Mouse (Mus musculus) forebrain, embryonic 12.5 days (tissue): Measurements from ENCODE around the gene Palld. TPM values are rescaled to one million over a fixed set of nuclear protein-coding genes. Genes with fewer than 3 reads are reported as not detected.
A peak's percentile ranks its signal among the peaks of the same experiment; 100 is the strongest.

Experiments used
- ATAC-seq: fragments of 200-750 bp; cut with Nextera tagmentation; 2 replicates; pipeline ENCODE4 v1.8.0; 2017; ENCODE audit warnings: moderate TSS enrichment; ENCODE audit not compliant: low FRiP score
- H3K27ac ChIP-seq: fragments of 300-500 bp; sonication (generic); 2 replicates; pipeline ENCODE4 v1.5.1; 2016; ENCODE audit warnings: mild to moderate bottlenecking
- H3K27me3 ChIP-seq: fragments of 300-500 bp; sonication (generic); 2 replicates; pipeline ENCODE4 v1.6.1; 2016; ENCODE audit warnings: mild to moderate bottlenecking
- H3K36me3 ChIP-seq: fragments of 300-500 bp; sonication (generic); replicated peaks from 2 replicates; pipeline ENCODE4 v1.6.1; 2016; ENCODE audit warnings: mild to moderate bottlenecking
- H3K4me1 ChIP-seq: fragments of 300-500 bp; sonication (generic); 2 replicates; pipeline ENCODE4 v1.6.1; 2016
- H3K4me2 ChIP-seq: fragments of 300-500 bp; sonication (generic); 2 replicates; pipeline ENCODE4 v1.6.1; 2016; ENCODE audit warnings: mild to moderate bottlenecking, moderate library complexity
- H3K4me3 ChIP-seq: fragments of 300-500 bp; sonication (generic); replicated peaks from 2 replicates; pipeline ENCODE4 v1.5.1; 2016; ENCODE audit warnings: mild to moderate bottlenecking
- H3K9ac ChIP-seq: fragments of 300-500 bp; sonication (generic); 2 replicates; pipeline ENCODE4 v1.6.1; 2016; ENCODE audit warnings: mild to moderate bottlenecking
- H3K9me3 ChIP-seq: fragments of 300-500 bp; sonication (generic); 2 replicates; pipeline ENCODE4 v1.6.1; 2016
- WGBS: fragments of 180-500 bp; shearing (Covaris S2); methylation state at CpG from one replicate; pipeline ENCODE4 v1.1.7; 2016; 5-methylcytosine and 5-hydroxymethylcytosine counted together
- polyA plus RNA-seq: library from polyadenylated mRNA; unstranded; fragments of >200 nt; fragmentation: Nextera tagmentation; extraction: Ambion mirVana; gene quantifications from 2 replicates; pipeline ENCODE4 v1.2.1, GENCODE M21; 2016

Gene Palld
- polyA plus RNA-seq, 1 experiment from 2014 or later: 56.0 TPM

DNA sequence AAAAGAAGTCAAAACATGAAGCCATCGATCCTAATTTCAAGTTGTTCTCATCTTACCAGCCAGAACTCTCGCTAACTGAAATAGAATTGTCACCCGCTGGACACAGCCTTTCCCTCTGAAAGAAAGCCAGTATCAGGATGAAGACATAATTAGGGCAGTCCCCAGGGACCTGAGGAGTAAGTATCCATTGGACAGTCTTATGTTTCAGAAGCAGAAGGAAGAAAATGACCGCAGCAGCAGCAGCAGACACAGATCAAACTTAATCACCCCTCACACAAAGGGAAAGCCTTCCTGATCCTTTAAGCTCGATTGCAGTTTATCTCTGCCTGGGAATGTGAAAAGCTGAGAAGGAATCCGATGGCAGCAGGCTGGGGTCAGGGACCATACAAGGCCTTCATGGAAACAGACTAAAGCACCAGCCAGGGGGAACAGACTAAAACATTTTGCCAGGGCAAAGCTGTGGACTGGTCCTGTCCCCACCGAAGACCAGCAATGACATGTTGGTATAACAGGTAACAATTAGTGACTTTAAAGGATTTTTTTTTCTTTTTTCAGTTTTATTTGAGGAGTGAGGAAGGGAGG is 53.8 kb downstream of the Palld start:
- H3K9me3 ChIP-seq: no peaks in the 10 kb centered on the region
- H3K27me3 ChIP-seq: no peaks in the 10 kb centered on the region
- H3K4me3 ChIP-seq: no peak overlapping the region
- no peak overlapping the region for H3K9ac ChIP-seq
- 0 out of 2 replicates have a peak, but pooled peaks cover 2% of the 10 kb centered on the region for H3K4me1 ChIP-seq
- ATAC-seq: 0 out of 2 replicates have a peak, but pooled peaks have one; percentile 20
- H3K4me2 ChIP-seq: no peak overlapping the region
- no peak overlapping the region for H3K27ac ChIP-seq
- H3K36me3 ChIP-seq: no peaks in the 10 kb centered on the region
- whole genome bisulfite sequencing: 20% methylated on average over 7 of the region's 7 CpGs

DNA sequence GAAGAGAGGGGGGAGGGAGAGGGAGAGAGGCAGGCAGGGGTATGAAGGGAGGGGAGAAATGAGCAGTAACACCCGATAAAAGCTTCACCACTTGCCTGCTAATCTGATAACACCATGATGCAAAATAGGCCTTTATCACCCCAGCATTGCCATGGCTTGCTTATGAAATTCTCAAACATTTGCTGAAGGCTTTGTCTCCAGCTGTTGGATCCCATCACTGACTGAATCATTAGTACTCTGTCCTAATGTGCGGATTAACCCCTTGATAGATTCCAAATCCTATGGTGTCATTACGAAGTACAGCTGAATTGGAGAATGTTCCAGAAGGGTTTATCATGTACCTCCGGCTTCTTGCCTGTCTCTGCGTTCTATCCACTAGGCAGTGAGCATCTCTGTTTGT is 55.0 kb downstream of the Palld start:
- no peaks in the 10 kb centered on the region for H3K9me3 ChIP-seq
- WGBS: 81% methylated on average over 5 of the region's 5 CpGs
- H3K4me3 ChIP-seq: no peak overlapping the region
- no peaks in the 10 kb centered on the region for H3K27me3 ChIP-seq
- 0 out of 2 replicates have a peak, but pooled peaks cover 2% of the 10 kb centered on the region for H3K4me1 ChIP-seq
- H3K27ac ChIP-seq: no peak overlapping the region
- no peaks in the 10 kb centered on the region for H3K36me3 ChIP-seq
- no peak overlapping the region for H3K9ac ChIP-seq
- no peak overlapping the region for H3K4me2 ChIP-seq
- no peak for ATAC-seq

DNA sequence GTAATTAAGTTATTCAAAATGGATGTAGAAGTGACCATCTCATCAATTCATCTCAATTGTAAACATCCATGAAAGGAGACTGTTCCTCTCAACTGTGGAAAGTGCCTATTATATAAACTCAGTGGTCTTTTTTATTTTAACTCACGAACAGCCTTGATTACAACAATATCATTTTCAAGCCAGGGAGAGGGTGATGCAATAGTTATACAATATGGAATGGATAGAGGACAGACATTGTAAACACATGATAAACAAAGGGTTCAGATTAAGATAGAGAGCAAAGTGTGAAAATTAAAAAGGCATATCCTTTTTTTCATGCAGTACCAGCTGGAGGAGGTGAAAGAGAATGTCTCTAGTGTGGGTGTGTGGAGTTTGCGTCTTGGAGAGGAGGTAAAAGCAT is 57.5 kb downstream of the Palld start:
- 0 out of 2 replicates have a peak, but pooled peaks cover 2% of the 10 kb centered on the region for H3K4me1 ChIP-seq
- no peak overlapping the region for H3K9ac ChIP-seq
- WGBS: 65% methylated on average over 2 of the region's 2 CpGs
- H3K9me3 ChIP-seq: no peaks in the 10 kb centered on the region
- no peak overlapping the region for H3K4me2 ChIP-seq
- no peak overlapping the region for H3K27ac ChIP-seq
- no peaks in the 10 kb centered on the region for H3K27me3 ChIP-seq
- no peak overlapping the region for H3K4me3 ChIP-seq
- no peaks in the 10 kb centered on the region for H3K36me3 ChIP-seq
- ATAC-seq: no peak

DNA sequence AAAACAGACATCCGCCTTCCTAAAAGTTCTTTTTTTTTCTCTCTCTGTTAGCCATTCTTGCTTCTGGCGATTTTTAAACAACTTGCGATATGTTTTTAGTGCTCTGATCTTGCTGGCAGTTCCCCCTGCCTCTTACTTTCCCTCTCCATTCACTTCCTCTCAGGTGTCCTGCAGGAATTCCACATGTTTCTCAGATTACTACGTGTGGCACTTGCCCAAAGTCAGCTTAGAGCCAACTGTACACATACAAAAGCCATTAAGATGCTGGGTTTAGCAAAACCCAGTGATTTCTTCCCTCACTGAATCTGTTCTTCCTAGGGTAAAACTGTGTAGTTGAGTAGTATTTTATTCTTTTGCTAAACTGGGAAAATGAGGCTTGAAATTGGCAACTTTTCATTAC is 57.9 kb downstream of the Palld start:
- H3K27ac ChIP-seq: no peak overlapping the region
- H3K9ac ChIP-seq: no peak overlapping the region
- no peak overlapping the region for H3K4me2 ChIP-seq
- H3K4me1 ChIP-seq: 0 out of 2 replicates have a peak, but pooled peaks cover 2% of the 10 kb centered on the region
- H3K36me3 ChIP-seq: no peaks in the 10 kb centered on the region
- H3K27me3 ChIP-seq: no peaks in the 10 kb centered on the region
- ATAC-seq: no peak
- 72% methylated on average over 4 of the region's 4 CpGs for WGBS
- H3K9me3 ChIP-seq: no peaks in the 10 kb centered on the region
- H3K4me3 ChIP-seq: no peak overlapping the region

DNA sequence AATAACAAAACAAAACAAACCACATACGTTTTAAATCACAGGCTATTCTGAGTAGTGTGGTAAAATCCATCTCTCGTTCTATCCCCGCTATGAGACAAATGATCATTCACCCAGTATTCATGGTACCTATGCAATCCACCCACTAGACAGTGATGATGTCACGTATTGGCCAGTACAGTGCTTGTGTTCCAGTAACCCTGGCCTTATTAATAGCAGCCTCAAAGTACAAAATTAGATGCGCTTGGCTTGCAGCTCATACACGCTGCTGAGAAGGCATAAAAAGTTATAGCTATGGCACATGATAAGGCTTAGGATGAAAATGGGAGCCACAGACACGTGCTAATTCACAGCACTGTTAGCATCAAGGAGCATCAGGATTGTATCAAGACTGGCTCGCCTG is 58.7 kb downstream of the Palld start:
- Histone ChIP-seq H3K36me3 (no peaks in the 10 kb centered on the region), H3K9ac (no peak overlapping the region), H3K4me1 (0 out of 2 replicates have a peak, but pooled peaks cover 2% of the 10 kb centered on the region), H3K27me3 (no peaks in the 10 kb centered on the region), H3K27ac (no peak overlapping the region), H3K4me3 (no peak overlapping the region), H3K4me2 (no peak overlapping the region), H3K9me3 (no peaks in the 10 kb centered on the region)
- ATAC-seq: no peak
- WGBS: 83% methylated on average over 8 of the region's 8 CpGs

DNA sequence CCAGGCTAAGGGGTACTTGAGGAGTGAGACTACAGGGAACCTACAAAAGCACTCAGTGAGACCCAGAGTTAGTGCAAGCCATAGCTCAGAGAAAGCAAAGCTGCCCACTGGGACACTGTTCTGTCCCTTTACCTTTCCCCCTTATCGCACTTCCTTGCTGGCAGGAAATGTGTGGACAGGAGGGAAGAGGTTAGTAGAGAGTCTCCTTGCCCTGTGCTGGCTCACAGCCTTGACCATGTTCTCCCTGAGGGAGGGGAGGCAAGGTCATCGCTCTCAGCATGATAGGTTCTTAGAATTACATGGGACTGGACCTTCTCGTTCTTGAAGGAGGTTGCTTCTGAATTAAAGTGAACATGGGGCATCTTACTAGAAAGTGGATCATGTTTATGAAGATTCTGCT is 69.3 kb downstream of the Palld start:
- Histone ChIP-seq H3K9me3 (no peaks in the 10 kb centered on the region), H3K36me3 (no peaks in the 10 kb centered on the region)

DNA sequence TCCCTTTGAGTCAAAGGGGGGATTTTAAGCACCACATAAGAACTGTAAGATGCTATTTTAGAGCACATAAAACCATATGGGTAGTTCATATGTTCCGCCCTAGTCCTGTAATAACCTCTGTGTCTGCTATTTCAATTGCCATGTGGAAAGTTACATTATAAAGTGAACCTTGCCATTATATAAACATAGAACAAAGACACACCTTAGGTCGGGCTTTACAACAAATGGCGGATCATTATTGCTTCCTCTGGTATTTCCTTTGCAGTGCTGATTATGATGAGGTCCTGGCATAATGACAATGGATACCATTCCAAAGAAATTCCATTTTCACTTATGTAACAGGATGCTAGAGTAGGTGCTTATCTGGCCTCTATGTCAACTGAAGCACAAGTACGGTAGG is 70.5 kb downstream of the Palld start:
- WGBS: 85% methylated on average over 4 of the region's 4 CpGs
- Histone ChIP-seq H3K9me3 (no peaks in the 10 kb centered on the region), H3K4me2 (no peak overlapping the region), H3K27me3 (no peaks in the 10 kb centered on the region), H3K9ac (no peak overlapping the region), H3K4me1 (no peaks in the 10 kb centered on the region), H3K27ac (no peak overlapping the region), H3K4me3 (no peak overlapping the region), H3K36me3 (no peaks in the 10 kb centered on the region)
- no peak for ATAC-seq

More for the DNA sequence above, 69.3 kb downstream of the Palld start:
- H3K4me2 ChIP-seq: no peak overlapping the region
- ATAC-seq: no peak
- no peak overlapping the region for H3K27ac ChIP-seq
- no peak overlapping the region for H3K9ac ChIP-seq
- no peak overlapping the region for H3K4me3 ChIP-seq
- 78% methylated on average over 3 of the region's 3 CpGs for WGBS
- no peaks in the 10 kb centered on the region for H3K27me3 ChIP-seq
- H3K4me1 ChIP-seq: no peaks in the 10 kb centered on the region

DNA sequence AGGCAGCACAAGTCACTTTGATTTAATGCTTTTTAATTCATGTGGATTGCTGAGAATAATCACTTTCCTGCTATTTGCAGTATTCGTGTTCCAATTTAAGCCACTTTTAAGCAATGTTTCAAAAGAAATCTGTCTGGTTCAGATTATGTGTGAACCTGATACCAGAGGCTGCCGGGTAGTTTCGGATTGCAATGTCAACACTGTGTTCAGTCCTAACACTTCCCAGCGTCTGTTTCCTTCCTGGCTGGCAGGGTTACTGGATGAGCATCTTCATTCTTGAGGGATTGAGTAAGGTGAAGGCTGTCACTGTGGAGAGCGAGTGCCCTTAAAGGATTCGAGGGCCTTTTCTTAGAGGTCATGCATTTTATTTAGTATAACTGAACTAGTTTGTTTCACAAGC is 71.7 kb downstream of the Palld start:
- Histone ChIP-seq H3K27ac (no peak overlapping the region), H3K9me3 (no peaks in the 10 kb centered on the region), H3K4me2 (no peak overlapping the region), H3K9ac (no peak overlapping the region), H3K36me3 (no peaks in the 10 kb centered on the region), H3K4me1 (no peaks in the 10 kb centered on the region), H3K27me3 (no peaks in the 10 kb centered on the region), H3K4me3 (no peak overlapping the region)
- WGBS: 74% methylated on average over 6 of the region's 6 CpGs
- no peak for ATAC-seq

DNA sequence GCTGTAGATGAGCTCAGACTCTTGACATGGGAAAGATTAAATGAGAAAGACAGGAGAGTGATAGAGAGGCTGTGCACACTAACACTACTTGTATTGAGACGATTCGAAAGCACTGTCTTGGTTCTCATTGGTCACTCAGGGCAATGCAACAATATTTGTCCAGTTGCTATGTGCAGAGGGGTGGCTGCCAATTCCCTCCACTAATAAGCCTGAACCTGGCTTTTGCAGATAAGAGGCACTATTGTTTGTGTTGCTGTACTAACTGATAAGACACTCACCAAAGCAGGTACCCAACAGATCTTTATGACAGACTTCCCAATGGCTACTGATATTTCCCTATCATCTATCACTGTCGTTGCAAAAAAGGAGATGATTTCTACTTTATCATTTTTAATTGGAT is 77.9 kb downstream of the Palld start:
- WGBS: 86% methylated on average over 3 of the region's 3 CpGs
- no peak for ATAC-seq
- H3K9ac ChIP-seq: no peak overlapping the region

DNA sequence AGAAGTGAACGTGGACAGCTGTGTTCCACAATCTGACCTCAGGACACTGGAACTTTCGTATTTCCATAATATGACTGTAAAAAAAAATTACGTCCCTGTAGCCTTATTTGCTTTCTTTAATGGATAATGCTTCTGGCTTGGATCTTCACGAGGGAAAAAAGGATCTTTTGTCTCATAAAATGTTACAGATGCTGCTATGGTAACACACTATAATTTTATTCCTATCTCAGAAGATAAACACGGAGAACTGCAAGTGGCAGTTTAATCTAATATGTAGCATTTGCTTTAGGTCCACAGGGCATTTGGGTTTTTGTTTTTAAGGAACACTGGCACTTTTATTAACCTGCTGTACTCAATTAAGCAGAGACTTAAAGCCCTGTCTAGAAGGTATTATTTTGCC is 79.3 kb downstream of the Palld start:
- no peak for ATAC-seq
- Histone ChIP-seq H3K4me3 (no peak overlapping the region), H3K27ac (no peak overlapping the region), H3K9ac (no peak overlapping the region), H3K36me3 (no peaks in the 10 kb centered on the region), H3K9me3 (no peaks in the 10 kb centered on the region), H3K27me3 (no peaks in the 10 kb centered on the region), H3K4me1 (no peaks in the 10 kb centered on the region), H3K4me2 (no peak overlapping the region)
- 64% methylated on average over 5 of the region's 5 CpGs for WGBS

More for the DNA sequence above, 77.9 kb downstream of the Palld start:
- H3K36me3 ChIP-seq: no peaks in the 10 kb centered on the region
- no peak overlapping the region for H3K27ac ChIP-seq
- H3K4me1 ChIP-seq: no peaks in the 10 kb centered on the region
- no peak overlapping the region for H3K4me3 ChIP-seq
- H3K9me3 ChIP-seq: no peaks in the 10 kb centered on the region
- H3K4me2 ChIP-seq: no peak overlapping the region
- H3K27me3 ChIP-seq: no peaks in the 10 kb centered on the region

DNA sequence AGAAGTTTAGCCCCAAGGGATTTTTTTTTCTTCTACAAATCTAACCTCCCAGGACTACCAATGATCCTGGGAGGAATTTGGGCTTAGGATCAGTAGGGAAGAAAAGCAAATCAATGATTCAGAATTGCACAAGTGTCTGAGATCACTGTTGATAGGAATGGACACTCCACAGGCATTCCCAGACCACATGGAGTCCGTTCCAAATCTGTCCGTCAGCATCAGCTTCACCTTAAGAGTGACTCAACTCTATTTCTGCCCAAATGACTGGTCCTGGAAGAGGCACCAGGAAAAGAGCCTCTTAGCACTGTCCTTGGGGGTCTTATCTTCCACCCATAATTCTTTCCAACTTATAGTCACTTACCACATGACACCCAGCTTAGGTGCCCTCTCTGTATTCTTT is 98.7 kb downstream of the Palld start:
- no peaks in the 10 kb centered on the region for H3K9me3 ChIP-seq
- WGBS: 95% methylated on average over 2 of the region's 2 CpGs
- no peak overlapping the region for H3K9ac ChIP-seq
- no peak overlapping the region for H3K27ac ChIP-seq
- H3K27me3 ChIP-seq: no peaks in the 10 kb centered on the region
- no peak for ATAC-seq
- no peak overlapping the region for H3K4me3 ChIP-seq
- H3K36me3 ChIP-seq: no peaks in the 10 kb centered on the region
- H3K4me1 ChIP-seq: no peaks in the 10 kb centered on the region
- H3K4me2 ChIP-seq: no peak overlapping the region

DNA sequence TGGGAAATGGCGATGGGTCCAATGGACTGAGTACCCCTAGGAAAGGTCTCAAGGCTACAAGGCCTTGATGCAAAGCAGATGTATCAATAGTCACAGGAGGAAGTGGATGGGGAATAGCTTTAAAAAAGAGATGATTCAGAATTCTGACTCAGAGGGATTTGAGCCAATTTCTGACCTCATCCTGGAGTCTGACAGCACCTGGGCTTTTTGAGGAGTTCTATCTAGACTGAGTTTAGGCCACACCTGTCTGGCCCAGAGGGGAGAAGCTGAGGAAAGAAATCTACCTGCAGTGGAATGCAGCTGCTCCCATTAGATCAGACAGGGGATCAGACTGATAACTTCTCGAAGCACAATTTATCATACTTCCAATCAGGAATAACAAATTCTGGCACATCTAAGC is 99.7 kb downstream of the Palld start:
- Histone ChIP-seq H3K4me1 (no peaks in the 10 kb centered on the region), H3K27ac (no peak overlapping the region), H3K27me3 (no peaks in the 10 kb centered on the region), H3K36me3 (no peaks in the 10 kb centered on the region), H3K4me3 (no peak overlapping the region), H3K9ac (no peak overlapping the region), H3K4me2 (no peak overlapping the region), H3K9me3 (no peaks in the 10 kb centered on the region)
- no peak for ATAC-seq
- 83% methylated on average over 2 of the region's 2 CpGs for WGBS

DNA sequence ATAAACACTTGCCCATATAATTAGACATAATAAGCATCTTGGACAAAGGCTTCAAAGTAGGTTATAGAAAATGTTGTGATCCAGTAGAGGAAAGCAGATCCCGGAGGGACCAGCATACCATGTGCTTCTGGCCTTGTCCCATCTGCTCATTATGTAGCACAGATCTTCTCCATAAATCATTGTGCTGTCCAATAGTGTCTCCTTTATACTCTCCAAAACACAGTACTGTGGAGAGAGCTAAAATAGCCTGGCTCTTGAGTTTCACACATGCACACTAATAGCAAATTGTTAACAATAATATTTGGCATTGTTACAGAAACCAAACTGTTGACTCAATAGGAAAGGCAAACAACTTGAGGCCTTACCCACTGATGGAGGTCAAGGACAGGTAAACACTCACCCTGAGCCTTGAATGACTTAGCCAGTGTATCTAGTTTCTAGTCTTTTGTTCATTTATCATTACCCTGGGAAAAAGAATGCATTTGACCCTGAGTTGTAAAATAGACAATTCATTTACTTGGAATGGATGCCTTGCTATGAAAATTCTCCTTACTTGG is 105.0 kb downstream of the Palld start:
- no peak overlapping the region for H3K9ac ChIP-seq
- no peak overlapping the region for H3K4me2 ChIP-seq
- H3K27ac ChIP-seq: no peak overlapping the region
- WGBS: 77% methylated on average over 1 of the region's 1 CpGs
- H3K27me3 ChIP-seq: no peaks in the 10 kb centered on the region
- H3K36me3 ChIP-seq: no peaks in the 10 kb centered on the region
- H3K4me1 ChIP-seq: no peaks in the 10 kb centered on the region
- no peaks in the 10 kb centered on the region for H3K9me3 ChIP-seq
- ATAC-seq: no peak
- H3K4me3 ChIP-seq: no peak overlapping the region
